Mouse (Mus musculus): Measurements from ENCODE around the gene Parvb.

DNA sequence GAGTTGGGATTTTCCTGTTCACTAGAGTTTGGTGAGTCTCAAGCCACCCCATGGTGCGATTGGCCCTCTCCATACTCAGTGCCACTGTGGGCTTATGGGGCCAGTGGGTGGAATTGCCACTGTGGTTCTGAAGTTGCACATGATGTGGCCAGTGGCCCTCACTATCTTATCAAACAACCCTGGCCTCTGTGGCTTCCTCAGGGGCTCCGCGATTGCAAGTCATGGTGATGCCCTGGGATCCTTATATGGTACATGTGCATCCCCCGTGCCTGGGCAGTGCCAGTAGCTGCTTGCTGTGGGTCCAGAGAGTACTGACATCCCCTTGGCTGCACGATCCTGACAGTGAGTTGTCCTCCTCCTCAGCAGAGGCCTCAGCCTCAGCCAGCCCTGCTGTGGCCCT, 25.0 kb downstream of the Parvb start:
- TF ChIP-seq CTCF (IDR thresholded peaks at IDR 0.05; ENCODE audit: low read depth, low read length) (no peak), GATA1 (IDR thresholded peaks at IDR 0.05; ENCODE audit: borderline replicate concordance, low read length) (no peak), GATA2 (IDR thresholded peaks at IDR 0.05; ENCODE audit: borderline replicate concordance, low read depth, low read length) (no peak), TAL1 (conservative IDR thresholded peaks at IDR 0.05; ENCODE audit: low read depth, low read length) (no peak)

Data from G1E (cell line).